Mouse (Mus musculus) lung, adult 2 months (tissue): ENCODE results near the gene Gpr35. TPM values are rescaled to one million over a fixed set of nuclear protein-coding genes. Genes with fewer than 3 reads are reported as not detected.

Experiments
- DNase-seq: peaks from one replicate; pipeline ENCODE4 v3.0.0; 2022
- H3K4me1 ChIP-seq: fragments of 200-500 bp; 2 replicates; pipeline ENCODE4 v1.6.1; 2011; ENCODE audit warnings: low read length; ENCODE audit not compliant: control insufficient read depth, insufficient read depth
- H3K4me3 ChIP-seq: fragments of 200-500 bp; replicated peaks from 2 replicates; pipeline ENCODE3; 2011; ENCODE audit warnings: low read depth, mild to moderate bottlenecking, control low read depth, low read length; ENCODE audit errors: extremely low read depth
- CTCF ChIP-seq: fragments of 200-500 bp; IDR thresholded peaks from 2 replicates; pipeline ENCODE4 v1.5.1; 2011; ENCODE audit warnings: mild to moderate bottlenecking, low read length, control low read depth; ENCODE audit not compliant: insufficient read depth
- POLR2A ChIP-seq: fragments of 200-500 bp; IDR thresholded peaks from 2 replicates; pipeline ENCODE4 v1.6.1; 2011; ENCODE audit warnings: low read depth, mild to moderate bottlenecking, control low read depth, low read length, borderline replicate concordance; ENCODE audit errors: extremely low read depth
- WGBS: fragments of 180-500 bp; shearing (Covaris S2); methylation state at CpG from one replicate; pipeline ENCODE4 v1.1.7; 2018; 5-methylcytosine and 5-hydroxymethylcytosine counted together
- polyA plus RNA-seq: library from polyadenylated mRNA; depleted of rRNA; stranded (reverse); fragments of >200 nt; gene quantifications from 2 replicates; pipeline ENCODE4 v1.2.3, GENCODE M21; 2012

Gpr35 gene
- polyA plus RNA-seq, 1 experiment: 8.2 TPM

GRCm38 (mm10) chr1:92910925-92911720 lies 39.5 kb upstream of the Gpr35 start:
- 1% methylated on average over 79 of the region's 85 CpGs for WGBS
- peak; percentile 60 for DNase-seq
- Histone ChIP-seq H3K4me3 (peak overlapping the region; percentile 79), H3K4me1 (peaks cover 25% of the 10 kb centered on the region)
- TF ChIP-seq POLR2A (peak; percentile 17; the same call in 1 of the 2 replicates), CTCF (no peak)

GRCm38 (mm10) chr1:92911721-92912138 lies 38.9 kb upstream of the Gpr35 start:
- WGBS: 28% methylated on average over 8 of the region's 8 CpGs
- Histone ChIP-seq H3K4me3 (peak overlapping the region; percentile 79), H3K4me1 (peaks cover 25% of the 10 kb centered on the region)
- TF ChIP-seq CTCF (no peak), POLR2A (no peak)
- no peak for DNase-seq

- TF ChIP-seq POLR2A (no peak), CTCF (0 out of 2 replicates have a peak, but pooled peaks have one; percentile 13)
- Histone ChIP-seq H3K4me1 (peaks cover 25% of the 10 kb centered on the region), H3K4me3 (peak overlapping the region; percentile 79)
- DNase-seq: no peak
- 36% methylated on average over 1 of the region's 1 CpGs for WGBS
Measured at GRCm38 (mm10) chr1:92912286-92912685, 38.4 kb upstream of the Gpr35 start.

DNA sequence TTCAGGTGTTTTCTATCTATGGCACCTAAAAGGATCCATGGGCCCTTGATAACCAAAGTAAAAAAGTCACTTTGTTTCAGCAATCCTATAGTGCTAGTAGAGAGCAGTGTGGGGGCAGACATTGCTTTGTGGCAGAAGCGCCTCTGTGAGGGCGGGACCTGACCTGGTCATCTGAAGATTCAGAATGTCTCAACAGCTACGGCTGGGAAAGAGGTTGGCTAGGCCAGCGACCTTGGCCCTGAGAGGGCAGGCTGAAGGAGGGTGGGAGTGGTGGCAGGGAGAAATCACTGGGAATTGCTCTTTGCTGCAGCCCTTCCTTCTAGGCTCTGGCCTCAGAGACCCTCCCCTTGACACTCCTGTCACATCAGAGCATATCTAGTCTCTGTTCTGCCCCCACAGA lies 36.4 kb upstream of the Gpr35 start:
- peaks cover 20% of the 10 kb centered on the region for H3K4me1 ChIP-seq
- no peak for DNase-seq
- TF ChIP-seq CTCF (no peak), POLR2A (no peak)
- no peak overlapping the region for H3K4me3 ChIP-seq
- WGBS: 81% methylated on average over 4 of the region's 4 CpGs

DNA sequence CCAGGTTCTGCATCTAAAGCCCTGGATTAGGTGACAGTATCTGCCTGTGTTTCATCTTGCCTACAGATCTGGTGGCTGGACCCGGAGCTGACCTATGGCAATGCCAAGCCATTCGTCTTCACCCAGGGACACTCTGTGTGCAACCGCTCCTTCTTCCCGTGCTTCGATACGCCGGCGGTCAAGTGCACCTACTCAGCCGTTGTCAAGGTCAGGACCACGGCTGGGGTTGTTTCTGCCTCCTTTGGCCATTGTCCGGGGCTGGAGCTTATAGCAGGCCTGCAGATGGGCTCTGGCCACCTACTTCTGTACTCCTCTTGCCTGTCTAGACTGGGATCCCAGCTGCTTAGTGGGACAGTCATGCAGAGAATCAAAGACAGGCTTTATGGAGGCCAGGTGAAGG lies 35.7 kb upstream of the Gpr35 start:
- peaks cover 15% of the 10 kb centered on the region for H3K4me1 ChIP-seq
- H3K4me3 ChIP-seq: no peak overlapping the region
- no peak for DNase-seq
- WGBS: 92% methylated on average over 11 of the region's 11 CpGs
- TF ChIP-seq CTCF (no peak), POLR2A (no peak)

- 90% methylated on average over 9 of the region's 9 CpGs for WGBS
- no peak for TF ChIP-seq CTCF
- no peak for TF ChIP-seq POLR2A
- DNase-seq: no peak
- Histone ChIP-seq H3K4me3 (no peak overlapping the region), H3K4me1 (peaks cover 12% of the 10 kb centered on the region)
Measured at GRCm38 (mm10) chr1:92916725-92917124, 33.9 kb upstream of the Gpr35 start.

GRCm38 (mm10) chr1:92919151-92919550 lies 31.5 kb upstream of the Gpr35 start:
- TF ChIP-seq CTCF (no peak), POLR2A (no peak)
- no peak for DNase-seq
- no peaks in the 10 kb centered on the region for H3K4me1 ChIP-seq
- H3K4me3 ChIP-seq: no peak overlapping the region
- WGBS: 97% methylated on average over 11 of the region's 11 CpGs

DNA sequence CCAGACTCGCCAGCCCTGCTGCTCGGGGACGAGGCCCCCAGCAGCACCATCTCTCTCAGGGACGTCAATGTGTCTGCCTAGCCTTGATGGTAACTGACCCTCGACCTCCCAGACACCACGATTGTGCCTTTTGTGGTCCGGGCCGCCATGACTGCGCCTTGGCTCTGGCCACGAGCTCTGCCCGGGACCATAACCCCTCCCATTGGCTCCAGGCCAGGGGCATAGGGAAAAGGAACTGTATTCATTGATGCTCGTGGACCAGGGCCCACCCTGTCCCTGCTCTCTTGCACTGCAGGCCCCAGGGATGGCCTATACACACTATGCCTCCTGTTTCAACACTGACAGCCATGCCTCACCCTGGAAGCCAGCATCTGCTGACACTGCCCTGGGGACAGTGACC lies 30.9 kb upstream of the Gpr35 start:
- WGBS: 69% methylated on average over 12 of the region's 12 CpGs
- Histone ChIP-seq H3K4me3 (no peak overlapping the region), H3K4me1 (no peaks in the 10 kb centered on the region)
- DNase-seq: no peak
- no peak for TF ChIP-seq CTCF
- no peak for TF ChIP-seq POLR2A

DNA sequence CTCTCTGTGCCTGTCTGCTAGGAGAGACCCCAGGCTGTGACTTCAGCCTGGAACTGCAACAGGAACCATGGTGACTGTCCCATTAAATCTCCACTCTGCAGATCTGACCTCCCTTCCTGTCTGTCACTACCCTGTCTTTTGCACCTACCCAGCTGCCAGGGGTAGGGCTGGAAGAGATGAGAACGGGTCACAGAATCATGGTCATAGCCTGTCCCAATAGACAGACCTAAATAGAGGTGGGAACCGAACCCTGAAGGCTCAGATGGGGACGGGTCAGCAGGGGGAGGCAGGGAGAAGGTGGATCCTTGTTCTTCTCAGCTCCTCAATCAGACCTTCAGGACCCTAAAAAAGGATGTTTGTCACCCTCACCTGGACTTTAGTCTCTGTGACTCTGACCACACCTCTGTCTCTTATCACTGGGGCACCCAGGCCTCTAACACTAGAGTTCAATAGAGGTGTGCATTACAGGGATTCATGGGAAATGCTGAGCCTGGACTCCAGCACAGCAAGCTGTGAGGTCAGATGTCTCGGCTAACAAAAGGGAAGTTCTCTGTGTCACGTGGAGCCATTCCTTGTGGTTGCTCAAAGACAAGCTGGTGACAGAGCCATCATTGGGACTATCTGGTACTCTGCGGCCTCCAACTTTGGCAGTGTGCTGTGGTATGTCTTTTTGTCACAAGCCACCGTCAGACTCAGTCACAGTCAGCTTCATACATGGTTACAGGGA lies 30.0 kb upstream of the Gpr35 start:
- Histone ChIP-seq H3K4me3 (no peak overlapping the region), H3K4me1 (no peaks in the 10 kb centered on the region)
- DNase-seq: no peak
- no peak for TF ChIP-seq POLR2A
- 76% methylated on average over 7 of the region's 7 CpGs for WGBS
